Mouse (Mus musculus) midbrain, embryonic 16.5 days (tissue): ENCODE measurements at regions not wholly inside any gene's neighbourhood (a gene's known extent, or its start where the extent isn't known, plus 50 kb on each side); places are given as distances from the start of the nearest gene placed in this dataset.
A peak's percentile ranks its signal among the peaks of the same experiment; 100 is the strongest.

Experiments used
- ATAC-seq: fragments of 200-750 bp; cut with Nextera tagmentation; 2 replicates; pipeline ENCODE4 v1.8.0; 2017; ENCODE audit warnings: moderate TSS enrichment
- H3K27ac ChIP-seq: fragments of 300-500 bp; sonication (generic); 2 replicates; pipeline ENCODE4 v1.5.1; 2014; ENCODE audit warnings: mild to moderate bottlenecking, low read length, mixed read lengths
- H3K27me3 ChIP-seq: fragments of 300-500 bp; sonication (generic); 2 replicates; pipeline ENCODE4 v1.6.1; 2014; ENCODE audit warnings: low read depth, low read length, mixed read lengths; ENCODE audit not compliant: control insufficient read depth, insufficient read depth
- H3K36me3 ChIP-seq: fragments of 300-500 bp; sonication (generic); 2 replicates; pipeline ENCODE4 v1.6.1; 2014; ENCODE audit warnings: mild to moderate bottlenecking, low read length, moderate library complexity, mixed read lengths; ENCODE audit not compliant: control insufficient read depth, insufficient read depth
- H3K4me1 ChIP-seq: fragments of 300-500 bp; sonication (generic); 2 replicates; pipeline ENCODE4 v1.6.1; 2014; ENCODE audit warnings: mild to moderate bottlenecking, low read length, mixed read lengths; ENCODE audit not compliant: control insufficient read depth, insufficient read depth
- H3K4me2 ChIP-seq: fragments of 300-500 bp; sonication (generic); 2 replicates; pipeline ENCODE4 v1.6.1; 2014; ENCODE audit warnings: mild to moderate bottlenecking, low read length, mixed read lengths
- H3K4me3 ChIP-seq: fragments of 300-500 bp; sonication (generic); 2 replicates; pipeline ENCODE4 v1.5.1; 2014; ENCODE audit warnings: low read depth, mild to moderate bottlenecking, low read length, moderate library complexity, mixed read lengths
- H3K9ac ChIP-seq: fragments of 300-500 bp; sonication (generic); 2 replicates; pipeline ENCODE4 v1.6.1; 2014; ENCODE audit warnings: low read depth, low read length, mixed read lengths
- H3K9me3 ChIP-seq: fragments of 300-500 bp; sonication (generic); replicated peaks from 2 replicates; pipeline ENCODE4 v1.6.1; 2014; ENCODE audit warnings: mild to moderate bottlenecking, low read length, mixed read lengths; ENCODE audit not compliant: control insufficient read depth, poor library complexity, severe bottlenecking
- WGBS: fragments of 180-500 bp; shearing (Covaris S2); extraction: QIAGEN DNeasy Blood & Tissue Kit; methylation state at CpG from one replicate; pipeline ENCODE4 v1.1.7; 2014; 5-methylcytosine and 5-hydroxymethylcytosine counted together

DNA sequence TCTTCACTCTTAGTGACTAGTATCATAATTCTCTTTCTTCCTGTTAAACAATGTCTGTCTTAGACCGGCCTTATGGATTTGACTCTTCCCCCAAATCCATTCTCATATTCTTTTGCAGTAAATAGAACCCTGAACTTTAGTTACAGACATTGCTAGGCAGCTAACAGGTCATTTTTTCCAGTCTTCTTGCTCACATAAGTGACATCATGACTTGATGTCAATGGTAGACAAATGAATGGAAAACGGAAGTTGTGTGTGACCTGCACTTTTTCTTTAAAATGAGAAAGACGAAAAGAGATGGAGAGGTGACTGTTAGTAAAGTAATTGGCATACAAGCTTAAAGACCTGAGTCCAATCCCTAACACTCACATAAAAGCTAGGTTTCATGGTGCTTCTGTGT lies 118.2 kb upstream of the Atp2b1 start:
- no peak for ATAC-seq
- Histone ChIP-seq H3K9ac (no peak overlapping the region), H3K27me3 (no peaks in the 10 kb centered on the region), H3K36me3 (no peaks in the 10 kb centered on the region), H3K4me1 (peaks cover 3% of the 10 kb centered on the region; the same call in 1 of the 2 replicates), H3K27ac (no peak overlapping the region), H3K9me3 (no peaks in the 10 kb centered on the region; the same call in 1 of the 2 replicates), H3K4me3 (no peak overlapping the region), H3K4me2 (no peak overlapping the region)
- 97% methylated on average over 3 of the region's 3 CpGs for WGBS

DNA sequence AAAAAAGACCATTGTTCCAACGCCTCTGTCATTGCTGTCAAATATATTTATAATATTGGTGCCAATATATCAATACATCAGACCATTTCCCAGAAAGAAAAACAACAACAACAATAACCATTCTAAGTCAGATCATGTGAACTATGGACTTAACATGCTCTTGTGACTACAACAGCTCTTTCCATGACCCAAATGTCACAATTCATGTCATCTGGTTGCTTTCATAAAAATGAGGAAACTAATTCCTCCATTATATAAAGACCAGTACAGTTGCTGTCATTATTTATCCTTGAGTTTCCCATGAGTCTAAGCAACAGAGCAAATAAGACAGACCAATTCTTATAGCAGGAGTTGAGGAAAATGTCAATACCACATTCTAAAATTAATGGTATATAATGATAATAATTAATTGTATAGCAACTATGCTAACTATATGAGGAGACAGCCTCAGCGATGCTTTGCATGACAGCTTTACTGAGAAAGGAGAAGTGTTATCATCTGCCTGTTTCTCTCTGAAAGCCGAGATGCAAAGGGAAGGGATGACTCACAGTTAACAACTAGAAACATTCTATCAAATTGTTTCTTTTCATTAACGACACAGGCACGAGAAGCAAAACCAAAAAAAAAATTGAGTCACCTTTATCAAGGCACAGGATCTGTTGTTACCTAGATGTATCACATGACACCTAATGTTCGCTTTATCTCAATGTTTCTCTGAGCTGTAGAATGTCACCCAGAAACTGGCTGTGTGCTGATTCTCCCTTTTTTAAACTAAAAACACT lies 115.4 kb upstream of the Atp2b1 start:
- no peaks in the 10 kb centered on the region for H3K27me3 ChIP-seq
- H3K9me3 ChIP-seq, result no peaks in the 10 kb centered on the region; the same call in 1 of the 2 replicates
- ATAC-seq, result no peak
- peaks cover 5% of the 10 kb centered on the region; the same call in 1 of the 2 replicates for H3K4me1 ChIP-seq
- no peaks in the 10 kb centered on the region for H3K36me3 ChIP-seq
- no peak overlapping the region for H3K4me2 ChIP-seq
- no peak overlapping the region for H3K27ac ChIP-seq
- WGBS, result 87% methylated on average over 6 of the region's 6 CpGs
- H3K9ac ChIP-seq, result no peak overlapping the region
- H3K4me3 ChIP-seq, result no peak overlapping the region

DNA sequence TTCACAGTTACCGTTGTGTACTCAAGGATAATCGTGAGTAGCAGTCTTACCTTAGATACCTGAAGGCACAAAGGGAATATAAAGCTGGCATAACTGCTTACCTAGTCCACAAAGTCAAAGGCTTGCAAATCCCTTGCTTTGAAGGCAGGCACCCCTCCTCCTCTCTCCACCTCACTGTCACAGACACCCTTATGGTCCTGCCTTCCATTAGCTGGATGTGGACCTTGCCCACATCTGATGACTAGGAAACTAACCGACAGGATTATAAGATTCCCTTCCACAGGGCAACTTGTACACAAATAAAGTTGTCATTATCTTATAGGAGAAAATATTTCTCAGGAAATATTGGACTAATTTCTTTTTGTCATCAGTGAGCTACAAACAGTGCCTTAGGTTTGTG lies 114.4 kb upstream of the Atp2b1 start:
- Histone ChIP-seq H3K36me3 (no peaks in the 10 kb centered on the region), H3K4me1 (peaks cover 5% of the 10 kb centered on the region; the same call in 1 of the 2 replicates), H3K4me3 (no peak overlapping the region), H3K27ac (no peak overlapping the region), H3K9ac (no peak overlapping the region), H3K9me3 (no peaks in the 10 kb centered on the region; the same call in 1 of the 2 replicates), H3K4me2 (no peak overlapping the region), H3K27me3 (no peaks in the 10 kb centered on the region)
- WGBS, result 79% methylated on average over 3 of the region's 3 CpGs
- no peak for ATAC-seq

DNA sequence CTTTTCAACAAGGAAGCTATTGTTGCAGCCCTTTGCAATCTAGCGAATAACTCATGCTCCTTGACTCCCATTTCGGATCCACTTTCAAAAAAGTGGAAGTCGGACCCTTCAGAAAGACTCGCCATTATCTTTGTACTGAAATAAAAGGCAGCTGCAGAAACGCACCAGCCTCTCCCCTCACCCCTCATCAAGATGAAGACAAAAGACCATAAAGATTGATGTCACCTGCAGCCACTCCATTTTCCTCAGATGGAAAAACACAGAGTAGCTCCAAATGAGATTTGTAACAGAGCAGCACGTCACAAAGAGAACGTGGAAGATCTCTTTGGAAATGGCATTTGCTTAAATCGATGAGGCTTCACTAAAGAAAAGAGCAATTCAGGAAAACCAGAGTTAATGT lies 113.3 kb upstream of the Atp2b1 start:
- Histone ChIP-seq H3K36me3 (no peaks in the 10 kb centered on the region), H3K27ac (no peak overlapping the region), H3K9me3 (no peaks in the 10 kb centered on the region; the same call in 1 of the 2 replicates), H3K4me2 (peak overlapping the region; percentile 31), H3K4me1 (peaks cover 5% of the 10 kb centered on the region; the same call in 1 of the 2 replicates), H3K4me3 (no peak overlapping the region), H3K9ac (no peak overlapping the region), H3K27me3 (no peaks in the 10 kb centered on the region)
- 14% methylated on average over 8 of the region's 8 CpGs for WGBS
- no peak for ATAC-seq

DNA sequence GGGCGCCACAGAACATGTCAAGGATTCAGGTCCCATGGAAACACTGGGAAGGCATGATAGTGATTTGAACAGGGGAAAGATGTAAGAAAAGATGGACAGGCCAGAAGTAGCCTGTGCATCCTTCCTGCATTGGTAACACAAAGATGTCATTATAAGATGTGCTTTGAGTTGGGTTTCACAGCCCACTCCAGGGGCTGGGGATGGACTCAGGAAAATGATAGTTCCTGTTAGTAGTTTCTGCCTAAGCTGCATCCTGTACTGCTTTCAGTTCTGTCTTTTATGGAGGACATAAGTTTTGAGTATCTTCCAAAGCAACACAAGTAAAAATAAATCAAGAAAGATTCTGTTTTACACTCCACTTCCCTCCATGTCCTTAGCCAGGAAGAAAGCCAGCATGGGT lies 109.2 kb upstream of the Atp2b1 start:
- Histone ChIP-seq H3K4me2 (no peak overlapping the region), H3K27me3 (no peaks in the 10 kb centered on the region), H3K9ac (no peak overlapping the region), H3K36me3 (no peaks in the 10 kb centered on the region), H3K4me1 (peaks cover 5% of the 10 kb centered on the region; the same call in 1 of the 2 replicates), H3K9me3 (no peaks in the 10 kb centered on the region), H3K27ac (no peak overlapping the region), H3K4me3 (no peak overlapping the region)
- ATAC-seq, result no peak
- 91% methylated on average over 1 of the region's 1 CpGs for WGBS

DNA sequence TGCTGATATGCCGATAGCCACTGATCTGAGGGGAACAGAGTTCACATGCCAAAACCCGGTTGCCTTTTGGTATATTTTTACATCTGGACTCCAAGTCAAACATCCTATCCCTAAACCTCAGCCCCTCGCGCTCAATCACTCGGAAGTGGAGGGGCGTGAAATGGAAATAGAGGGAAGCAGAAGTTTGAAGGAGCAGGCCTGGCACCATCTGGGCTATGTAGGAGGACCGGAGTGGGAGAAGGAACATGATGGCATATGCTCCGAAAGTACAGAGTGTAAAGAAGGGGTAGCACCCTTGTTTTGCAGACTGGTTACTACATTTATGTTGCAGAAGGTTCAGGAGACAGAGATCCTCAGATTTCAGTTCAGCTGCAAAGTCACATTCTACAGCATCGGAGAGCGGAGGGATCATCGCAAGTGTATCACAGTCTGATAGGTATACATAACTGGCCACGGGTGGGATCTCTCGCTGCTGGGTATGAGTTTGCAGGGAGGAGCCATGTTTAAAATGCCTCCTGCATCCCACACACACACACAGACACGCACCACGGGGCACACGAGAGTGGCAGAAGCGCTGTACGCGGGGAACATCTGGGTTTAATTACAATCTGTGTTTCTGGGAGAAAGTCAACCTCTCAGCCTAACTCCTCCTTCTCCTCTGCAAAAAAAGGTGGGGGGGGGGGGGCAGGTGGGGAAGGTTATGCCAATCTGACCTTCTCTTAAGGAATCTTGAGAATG lies 107.2 kb upstream of the Atp2b1 start:
- H3K9me3 ChIP-seq, result no peaks in the 10 kb centered on the region
- H3K27me3 ChIP-seq, result no peaks in the 10 kb centered on the region
- H3K27ac ChIP-seq, result no peak overlapping the region
- ATAC-seq, result no peak
- 91% methylated on average over 19 of the region's 19 CpGs for WGBS
- H3K4me1 ChIP-seq, result no peaks in the 10 kb centered on the region
- no peaks in the 10 kb centered on the region for H3K36me3 ChIP-seq
- H3K9ac ChIP-seq, result no peak overlapping the region
- no peak overlapping the region for H3K4me2 ChIP-seq
- H3K4me3 ChIP-seq, result no peak overlapping the region

DNA sequence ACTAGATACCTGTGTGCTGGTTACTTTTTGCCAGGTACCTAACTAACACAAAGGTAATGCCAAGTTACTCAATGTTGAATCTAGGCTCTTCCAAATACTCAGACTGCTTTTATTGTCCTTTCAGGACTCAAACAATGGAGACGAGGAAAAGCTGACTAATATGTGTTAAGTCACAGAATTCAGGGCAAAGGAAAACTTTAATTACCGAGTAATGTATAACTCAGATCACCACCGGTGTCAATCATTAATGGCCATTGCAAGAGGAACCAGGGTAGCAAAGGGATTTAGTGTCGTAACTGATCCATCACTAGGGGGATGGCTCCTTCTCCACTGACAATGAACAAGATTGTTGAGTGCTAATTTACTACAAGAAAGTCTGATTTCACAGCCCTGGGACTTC lies 105.6 kb upstream of the Atp2b1 start:
- no peaks in the 10 kb centered on the region for H3K27me3 ChIP-seq
- H3K4me2 ChIP-seq, result no peak overlapping the region
- H3K27ac ChIP-seq, result no peak overlapping the region
- H3K4me1 ChIP-seq, result no peaks in the 10 kb centered on the region
- no peaks in the 10 kb centered on the region for H3K36me3 ChIP-seq
- WGBS, result 80% methylated on average over 4 of the region's 4 CpGs
- no peaks in the 10 kb centered on the region for H3K9me3 ChIP-seq
- no peak for ATAC-seq
- no peak overlapping the region for H3K4me3 ChIP-seq
- no peak overlapping the region for H3K9ac ChIP-seq

DNA sequence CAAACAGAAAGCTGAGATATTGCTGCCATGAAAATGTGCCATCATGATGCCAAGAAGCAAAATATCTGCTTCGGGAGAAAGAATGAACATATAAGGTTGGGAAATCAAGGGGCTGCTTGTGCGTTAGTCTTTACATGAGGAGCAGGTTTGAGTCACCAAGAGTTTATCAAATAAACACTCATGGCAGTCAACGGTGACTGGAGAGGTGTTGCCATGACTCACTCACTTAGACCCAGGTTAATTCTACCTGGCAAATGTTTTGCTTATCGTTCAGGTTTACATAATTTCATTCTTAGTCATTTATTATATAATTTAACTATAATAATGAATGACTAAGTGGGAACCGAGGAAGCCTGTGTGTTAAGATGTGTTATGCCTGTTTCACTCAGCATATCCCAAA lies 85.2 kb upstream of the Atp2b1 start:
- Histone ChIP-seq H3K9ac (no peak overlapping the region), H3K36me3 (no peaks in the 10 kb centered on the region), H3K4me2 (no peak overlapping the region), H3K27ac (no peak overlapping the region), H3K4me1 (no peaks in the 10 kb centered on the region), H3K27me3 (no peaks in the 10 kb centered on the region), H3K9me3 (no peaks in the 10 kb centered on the region), H3K4me3 (no peak overlapping the region)
- WGBS, result 97% methylated on average over 5 of the region's 5 CpGs
- no peak for ATAC-seq

DNA sequence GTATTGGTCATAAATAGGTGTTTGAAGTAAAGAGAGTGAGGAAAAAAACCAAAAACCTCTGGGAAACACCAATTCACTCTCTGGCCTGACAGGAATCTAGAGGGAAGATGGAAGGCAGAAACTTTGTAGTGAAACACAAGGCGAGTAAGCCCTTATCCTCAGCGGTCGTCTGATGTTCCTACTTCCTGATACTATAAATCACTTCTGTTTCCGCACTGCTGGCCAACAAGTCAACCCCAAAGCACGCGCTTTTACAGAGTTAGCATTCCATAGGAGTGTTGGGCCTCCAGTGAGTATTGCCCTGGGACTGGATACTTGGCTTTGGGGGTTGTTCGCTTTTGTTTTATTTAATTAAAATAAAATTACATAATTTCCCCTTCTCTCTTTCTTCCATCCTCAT lies 82.7 kb upstream of the Atp2b1 start:
- no peak overlapping the region for H3K4me2 ChIP-seq
- H3K4me3 ChIP-seq, result no peak overlapping the region
- no peaks in the 10 kb centered on the region for H3K9me3 ChIP-seq
- WGBS, result 95% methylated on average over 7 of the region's 7 CpGs
- H3K4me1 ChIP-seq, result no peaks in the 10 kb centered on the region
- H3K27me3 ChIP-seq, result no peaks in the 10 kb centered on the region
- ATAC-seq, result no peak
- no peak overlapping the region for H3K9ac ChIP-seq
- H3K36me3 ChIP-seq, result no peaks in the 10 kb centered on the region
- H3K27ac ChIP-seq, result no peak overlapping the region
